ENCODE assay signal across 10 mouse cellular contexts in the genomic region with DNA sequence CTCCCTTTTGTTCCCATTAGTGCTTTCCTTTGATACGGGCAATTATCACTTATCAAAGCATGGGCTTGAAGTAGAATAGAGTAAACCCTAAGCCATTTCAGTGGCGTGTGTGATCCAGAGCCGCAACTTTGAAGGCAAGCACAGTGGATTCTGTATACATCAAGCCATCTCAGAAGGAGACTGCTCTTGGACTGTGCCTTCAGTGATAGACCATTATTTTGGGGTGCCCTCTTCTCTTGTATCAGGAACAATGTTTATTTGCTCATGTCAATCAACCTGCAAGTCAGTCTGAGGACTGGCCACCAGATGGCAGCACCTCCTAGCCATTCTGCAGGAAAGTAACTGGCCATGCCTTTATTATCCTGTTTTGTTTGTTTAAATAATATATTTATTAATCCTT. TPM values are rescaled to one million over a fixed set of nuclear protein-coding genes. Genes with fewer than 3 reads are reported as not detected.
DNase-seq lines count a peak whose midpoint lies in the region; ATAC-seq and TF ChIP-seq lines count a peak whose summit lies in the region.
"Had no signal": no experiment of that assay in that cellular context is flagged by ENCODE, and none has a peak within 500 bp of the region (broad histone marks: within the 10 kb centered on the region; RNA-seq: fewer than 3 reads in every experiment).

No protein-coding gene starts in this region.

- DNase-seq in forebrain, embryonic 10.5 days (ENCODE audit: extremely low spot score, low spot score): peak; percentile 61
- peak; percentile 65 for DNase-seq in ZHBTc4 (ENCODE audit: low read depth, low spot score)
- peak; percentile 81 for DNase-seq in heart, postnatal 4 days
- peak; percentile 72 to 85 for DNase-seq in layer of hippocampus, postnatal 14 days (ENCODE audit: low spot score in 2 of 2)
- peak; percentile 56 for DNase-seq in mesoderm, embryonic 11.5 days (ENCODE audit: low read depth, low spot score)
- peak; percentile 62 for DNase-seq in spleen, adult 12 weeks (ENCODE audit: low spot score)

- TF ChIP-seq CTCF in cortical plate, adult 2 months (IDR thresholded peaks at IDR 0.05; ENCODE audit: extremely low read depth, insufficient read depth, low read length): peak; percentile 81

- H3K27me3 ChIP-seq in forebrain, embryonic 10.5 days (ENCODE audit: poor library complexity, severe bottlenecking): no peaks in the 10 kb centered on the region
- H3K27me3 ChIP-seq in forebrain, embryonic 12.5 days: no peaks in the 10 kb centered on the region
- H3K27me3 ChIP-seq: heart, embryonic 13.5 days had no signal

- WGBS in forebrain, embryonic 10.5 days: 56% methylated on average over 3 of the region's 3 CpGs
- WGBS in forebrain, embryonic 12.5 days: 61% methylated on average over 3 of the region's 3 CpGs

- no peak overlapping the region for H3K4me2 ChIP-seq in forebrain, embryonic 12.5 days
- H3K4me2 ChIP-seq: heart, embryonic 13.5 days had no signal

- no peak overlapping the region for H3K9ac ChIP-seq in forebrain, embryonic 12.5 days
- H3K9ac ChIP-seq: heart, embryonic 13.5 days had no signal

- TF ChIP-seq POLR2A in cortical plate, adult 2 months (IDR thresholded peaks at IDR 0.05; ENCODE audit: extremely low read depth, insufficient read depth, low read length): no peak

- no peak overlapping the region for H3K27ac ChIP-seq in forebrain, embryonic 10.5 days
- no peak overlapping the region for H3K27ac ChIP-seq in forebrain, embryonic 12.5 days
- H3K27ac ChIP-seq in cortical plate, adult 2 months (ENCODE audit: insufficient read depth, low read length): no peak overlapping the region
- H3K27ac ChIP-seq: heart, embryonic 13.5 days had no signal

- no peaks in the 10 kb centered on the region for H3K9me3 ChIP-seq in forebrain, embryonic 10.5 days
- no peaks in the 10 kb centered on the region for H3K9me3 ChIP-seq in forebrain, embryonic 12.5 days
- H3K9me3 ChIP-seq: heart, embryonic 13.5 days had no signal

- H3K4me3 ChIP-seq in forebrain, embryonic 10.5 days: no peak overlapping the region
- no peak overlapping the region for H3K4me3 ChIP-seq in forebrain, embryonic 12.5 days (replicated peaks)
- H3K4me3 ChIP-seq in cortical plate, adult 2 months (ENCODE audit: insufficient read depth, low read length): no peak overlapping the region
- H3K4me3 ChIP-seq: heart, embryonic 13.5 days had no signal

- no peaks in the 10 kb centered on the region for H3K4me1 ChIP-seq in forebrain, embryonic 10.5 days
- no peaks in the 10 kb centered on the region for H3K4me1 ChIP-seq in forebrain, embryonic 12.5 days
- H3K4me1 ChIP-seq in cortical plate, adult 2 months (ENCODE audit: control insufficient read depth, insufficient read depth, low read length): no peaks in the 10 kb centered on the region
- H3K4me1 ChIP-seq: heart, embryonic 13.5 days had no signal

- no peak for ATAC-seq in forebrain, embryonic 12.5 days (ENCODE audit: low FRiP score)

- H3K36me3 ChIP-seq in forebrain, embryonic 10.5 days (replicated peaks): no peaks in the 10 kb centered on the region
- H3K36me3 ChIP-seq in forebrain, embryonic 12.5 days (replicated peaks): no peaks in the 10 kb centered on the region

RNA-seq across cellular contexts. Expression of gene Eddm3b, which starts 11.0 kb away (rescaled TPM):
- polyA plus RNA-seq in forebrain, embryonic 10.5 days (2016; fragmentation: Nextera tagmentation; extraction: Ambion mirVana): 0.28 TPM in 1 of 2 replicates, not detected in the other
- not detected in 2 replicates for polyA plus RNA-seq in forebrain, embryonic 12.5 days (2016; fragmentation: Nextera tagmentation; extraction: Ambion mirVana)
- not detected in 2 replicates for polyA plus RNA-seq in cortical plate, adult 2 months (2012; rRNA removed)
- total RNA-seq in heart, postnatal 4 days (2021): not detected
- total RNA-seq in layer of hippocampus, postnatal 14 days (2021): not detected
- polyA plus RNA-seq: C2C12; heart, embryonic 13.5 days had no signal

RNA-seq across cellular contexts. Expression of gene Ang, which starts 12.3 kb away (rescaled TPM):
- polyA plus RNA-seq in forebrain, embryonic 10.5 days (2016; fragmentation: Nextera tagmentation; extraction: Ambion mirVana): 1.7 and 1.9 TPM in 2 replicates
- 1.6 and 1.7 TPM in 2 replicates for polyA plus RNA-seq in forebrain, embryonic 12.5 days (2016; fragmentation: Nextera tagmentation; extraction: Ambion mirVana)
- 6.9 and 8.1 TPM in 2 replicates for polyA plus RNA-seq in cortical plate, adult 2 months (2012; rRNA removed)
- total RNA-seq in heart, postnatal 4 days (2021): 1 to 10 TPM; 2.2 to 3.3 TPM
- 1 to 10 TPM; 4.7 to 5.6 TPM for total RNA-seq in layer of hippocampus, postnatal 14 days (2021)

RNA-seq across cellular contexts. Expression of gene Rnase4, which starts 12.3 kb away (rescaled TPM):
- 6.6 and 6.8 TPM in 2 replicates for polyA plus RNA-seq in forebrain, embryonic 10.5 days (2016; fragmentation: Nextera tagmentation; extraction: Ambion mirVana)
- polyA plus RNA-seq in forebrain, embryonic 12.5 days (2016; fragmentation: Nextera tagmentation; extraction: Ambion mirVana): 8.3 and 9.1 TPM in 2 replicates
- polyA plus RNA-seq in cortical plate, adult 2 months (2012; rRNA removed): 31.6 and 34.1 TPM in 2 replicates
- total RNA-seq in heart, postnatal 4 days (2021): 10 to 100 TPM; 30.4 to 31.7 TPM
- total RNA-seq in layer of hippocampus, postnatal 14 days (2021): 10 to 100 TPM; 19.8 to 20.8 TPM

RNA-seq across cellular contexts. Expression of gene Rnase6, which starts 20.5 kb away (rescaled TPM):
- polyA plus RNA-seq in forebrain, embryonic 10.5 days (2016; fragmentation: Nextera tagmentation; extraction: Ambion mirVana): 0.26 and 0.30 TPM in 2 replicates
- polyA plus RNA-seq in forebrain, embryonic 12.5 days (2016; fragmentation: Nextera tagmentation; extraction: Ambion mirVana): 0.18 and 0.19 TPM in 2 replicates
- 0.50 and 0.68 TPM in 2 replicates for polyA plus RNA-seq in cortical plate, adult 2 months (2012; rRNA removed)
- total RNA-seq in heart, postnatal 4 days (2021): under 1 TPM; 0.34 to 0.69 TPM
- under 1 TPM in 1 of 2 experiments, not detected in 1; 0.74 TPM for total RNA-seq in layer of hippocampus, postnatal 14 days (2021)
- polyA plus RNA-seq: C2C12 had no signal

RNA-seq across cellular contexts. Expression of gene Olfr750, which starts 29.0 kb away (rescaled TPM):
- not detected in 2 replicates for polyA plus RNA-seq in forebrain, embryonic 10.5 days (2016; fragmentation: Nextera tagmentation; extraction: Ambion mirVana)
- not detected in 2 replicates for polyA plus RNA-seq in forebrain, embryonic 12.5 days (2016; fragmentation: Nextera tagmentation; extraction: Ambion mirVana)
- polyA plus RNA-seq in cortical plate, adult 2 months (2012; rRNA removed): not detected in 2 replicates
- not detected for total RNA-seq in heart, postnatal 4 days (2021)
- not detected for total RNA-seq in layer of hippocampus, postnatal 14 days (2021)
- polyA plus RNA-seq: C2C12; heart, embryonic 13.5 days had no signal
